Mouse (Mus musculus) layer of hippocampus, postnatal 36 days (tissue): ENCODE results near the gene Pid1. TPM values are rescaled to one million over a fixed set of nuclear protein-coding genes. Genes with fewer than 3 reads are reported as not detected.
"Not testable (repeated sequence)": the region's sequence is repeated elsewhere in the genome, so short reads cannot be mapped to it uniquely, and the experiment has no call there.

ENCODE experiments used
- DNase-seq, 2 experiments: peaks; one replicate each; pipeline ENCODE4 v3.0.0; 2022
- total RNA-seq, 2 experiments: library from RNA; stranded (reverse); gene quantifications; 2 replicates each; pipeline ENCODE4 v1.2.3; 2021

Pid1 gene
- total RNA-seq, 2 experiments from 2014 or later, result 33.8 to 38.5 TPM

GRCm38 (mm10) chr1:84271712-84272200, 92.2 kb downstream of the Pid1 start:
- DNase-seq, result no peak

- no peak for DNase-seq
Observed at GRCm38 (mm10) chr1:84257656-84258055, 106.3 kb downstream of the Pid1 start.

- DNase-seq, result no peak
Observed at GRCm38 (mm10) chr1:84254361-84254760, 109.6 kb downstream of the Pid1 start.

- DNase-seq, result no peak
Observed at GRCm38 (mm10) chr1:84253838-84254237, 110.1 kb downstream of the Pid1 start.

- no peak for DNase-seq
Observed at GRCm38 (mm10) chr1:84251205-84251604, 112.8 kb downstream of the Pid1 start.

- no peak for DNase-seq
Observed at GRCm38 (mm10) chr1:84250770-84251169, 113.2 kb downstream of the Pid1 start.

GRCm38 (mm10) chr1:84249772-84250338, 114.1 kb downstream of the Pid1 start:
- no peak for DNase-seq

GRCm38 (mm10) chr1:84247111-84247510, 116.9 kb downstream of the Pid1 start:
- DNase-seq, result peak; percentile 42 to 46

- DNase-seq, result no peak
Observed at GRCm38 (mm10) chr1:84241192-84241828, 122.7 kb downstream of the Pid1 start.

GRCm38 (mm10) chr1:84240203-84240602, 123.8 kb downstream of the Pid1 start:
- DNase-seq, result no peak

GRCm38 (mm10) chr1:84230431-84230830, 133.5 kb downstream of the Pid1 start:
- no peak for DNase-seq

- DNase-seq, result no peak
Observed at GRCm38 (mm10) chr1:84225626-84226025, 138.4 kb downstream of the Pid1 start.

GRCm38 (mm10) chr1:84222051-84222450, 141.9 kb downstream of the Pid1 start:
- no peak for DNase-seq

GRCm38 (mm10) chr1:84218605-84219004, 145.4 kb downstream of the Pid1 start:
- no peak for DNase-seq

GRCm38 (mm10) chr1:84217777-84218176, 146.2 kb downstream of the Pid1 start:
- no peak for DNase-seq

GRCm38 (mm10) chr1:84211507-84211906, 152.5 kb downstream of the Pid1 start:
- no peak for DNase-seq

- not testable (repeated sequence) for DNase-seq
Observed at GRCm38 (mm10) chr1:84205746-84206145, 158.2 kb downstream of the Pid1 start.

GRCm38 (mm10) chr1:84203494-84203893, 160.5 kb downstream of the Pid1 start:
- no peak for DNase-seq

GRCm38 (mm10) chr1:84199890-84200289, 164.1 kb downstream of the Pid1 start:
- no peak for DNase-seq

- DNase-seq, result no peak
Observed at GRCm38 (mm10) chr1:84198887-84199286, 165.1 kb downstream of the Pid1 start.

GRCm38 (mm10) chr1:84192167-84192566, 171.8 kb downstream of the Pid1 start:
- no peak for DNase-seq

GRCm38 (mm10) chr1:84189446-84189845, 174.5 kb downstream of the Pid1 start:
- DNase-seq, result no peak

- no peak for DNase-seq
Observed at GRCm38 (mm10) chr1:84186756-84187437, 177.1 kb downstream of the Pid1 start.

- no peak for DNase-seq
Observed at GRCm38 (mm10) chr1:84177696-84178095, 186.3 kb downstream of the Pid1 start.
